Mouse (Mus musculus) B cell, adult 2 months (primary cell): Measurements from ENCODE around the gene Btbd35f14.
"Not testable (repeated sequence)": the region's sequence is repeated elsewhere in the genome, so short reads cannot be mapped to it uniquely, and the experiment has no call there.

Experiments used
- DNase-seq, 2 experiments: peaks; one replicate each; pipeline ENCODE4 v3.0.0; 2022

Gene Btbd35f14

DNA sequence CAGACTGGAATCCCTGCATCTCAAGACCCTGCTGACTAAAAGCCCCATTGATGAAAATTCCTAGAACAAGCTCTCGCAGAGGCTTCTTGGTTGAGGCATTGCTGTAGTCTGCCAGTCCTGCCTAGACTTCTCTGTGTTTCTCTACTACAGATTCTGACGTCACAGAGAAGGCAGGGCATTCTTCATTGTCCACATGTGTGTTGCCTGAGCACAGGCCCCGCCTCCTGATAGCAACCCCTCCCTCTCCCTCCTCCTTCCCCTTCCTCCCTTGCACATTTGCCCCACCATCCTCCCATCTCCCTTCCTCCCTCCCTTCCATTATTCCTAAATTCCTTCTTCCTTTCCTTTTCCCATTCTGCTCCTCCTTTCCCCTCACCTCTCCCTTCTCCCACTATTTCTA lies at the start of gene Btbd35f14:
TSS of gene Btbd35f14 (minus strand) at position 101 of the 400 bp plus-strand sequence.
- DNase-seq = not testable (repeated sequence)

DNA sequence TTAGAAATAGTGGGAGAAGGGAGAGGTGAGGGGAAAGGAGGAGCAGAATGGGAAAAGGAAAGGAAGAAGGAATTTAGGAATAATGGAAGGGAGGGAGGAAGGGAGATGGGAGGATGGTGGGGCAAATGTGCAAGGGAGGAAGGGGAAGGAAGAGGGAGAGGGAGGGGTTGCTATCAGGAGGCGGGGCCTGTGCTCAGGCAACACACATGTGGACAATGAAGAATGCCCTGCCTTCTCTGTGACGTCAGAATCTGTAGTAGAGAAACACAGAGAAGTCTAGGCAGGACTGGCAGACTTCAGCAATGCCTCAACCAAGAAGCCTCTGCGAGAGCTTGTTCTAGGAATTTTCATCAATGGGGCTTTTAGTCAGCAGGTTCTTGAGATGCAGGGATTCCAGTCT lies 45.3 kb downstream of the Btbd35f14 start, which contains the start of gene Btbd35f13:
TSS of gene Btbd35f13 (plus strand) at position 301 of the 400 bp plus-strand sequence.
- DNase-seq = not testable (repeated sequence)
